Mouse (Mus musculus): ENCODE data around the gene Wdr25. TPM values are rescaled to one million over a fixed set of nuclear protein-coding genes. Genes with fewer than 3 reads are reported as not detected.

The Wdr25 gene
- total and polyA plus RNA-seq, 3 experiments: 8.7 to 10.8 TPM; not detected in 1

GRCm38 (mm10) chr12:108932113-108932512 lies 38.7 kb downstream of the Wdr25 start:
- TF ChIP-seq ETS1 (IDR thresholded peaks at IDR 0.05; ENCODE audit: low read depth, low read length) (no peak), ZMIZ1 (IDR thresholded peaks at IDR 0.05; ENCODE audit: low read depth, low read length) (no peak), GATA1 (IDR thresholded peaks at IDR 0.05; ENCODE audit: low read depth, low read length) (no peak), TCF12 (IDR thresholded peaks at IDR 0.05; ENCODE audit: low read depth, low read length) (no peak), NELFE (IDR thresholded peaks at IDR 0.05; ENCODE audit: low read depth, low read length) (no peak), ZKSCAN1 (IDR thresholded peaks at IDR 0.05; ENCODE audit: low read depth, low read length) (no peak), BHLHE40 (IDR thresholded peaks at IDR 0.05; ENCODE audit: borderline replicate concordance, low read depth, low read length) (no peak), POLR2A (IDR thresholded peaks at IDR 0.05; ENCODE audit: control insufficient read depth in 1 of 2, insufficient read depth in 1 of 2, low read depth in 1 of 2, low read length in 2 of 2, poor library complexity in 1 of 2) (no peak), CTCF (IDR thresholded peaks at IDR 0.05 in 2 of 3, conservative IDR thresholded peaks at IDR 0.05 in 1 of 3; ENCODE audit: control insufficient read depth in 1 of 3, insufficient read depth in 1 of 3, low read depth in 2 of 3, low read length in 3 of 3, poor library complexity in 1 of 3, severe bottlenecking in 1 of 3) (no peak), E2F4 (IDR thresholded peaks at IDR 0.05; ENCODE audit: borderline replicate concordance, low read depth, low read length) (no peak), SMC3 (IDR thresholded peaks at IDR 0.05; ENCODE audit: low read depth, low read length) (no peak)
- Histone ChIP-seq H3K36me3 (ENCODE audit: control insufficient read depth in 1 of 2, insufficient read depth in 2 of 2, low read length in 2 of 2) (no peaks in the 10 kb centered on the region), H3K9ac (ENCODE audit: control insufficient read depth, low read depth, low read length, poor library complexity, severe bottlenecking) (no peak overlapping the region), H3K27me3 (ENCODE audit: control insufficient read depth in 1 of 2, insufficient read depth in 2 of 2, low read length in 2 of 2) (no peaks in the 10 kb centered on the region), H3K27ac (ENCODE audit: control insufficient read depth, low read depth, low read length) (no peak overlapping the region), H3K4me1 (ENCODE audit: control insufficient read depth in 1 of 2, insufficient read depth in 2 of 2, low read length in 2 of 2) (no peaks in the 10 kb centered on the region), H3K79me2 (ENCODE audit: control insufficient read depth, insufficient read depth, low read length, poor library complexity) (no peaks in the 10 kb centered on the region), H3K9me3 (replicated peaks; ENCODE audit: insufficient read depth, low read length) (no peaks in the 10 kb centered on the region), H3K4me3 (ENCODE audit: control insufficient read depth in 1 of 2, insufficient read depth in 1 of 2, low read depth in 2 of 2, low read length in 2 of 2) (no peak overlapping the region)
- DNase-seq (ENCODE audit: low read depth, low spot score): no peak

DNA sequence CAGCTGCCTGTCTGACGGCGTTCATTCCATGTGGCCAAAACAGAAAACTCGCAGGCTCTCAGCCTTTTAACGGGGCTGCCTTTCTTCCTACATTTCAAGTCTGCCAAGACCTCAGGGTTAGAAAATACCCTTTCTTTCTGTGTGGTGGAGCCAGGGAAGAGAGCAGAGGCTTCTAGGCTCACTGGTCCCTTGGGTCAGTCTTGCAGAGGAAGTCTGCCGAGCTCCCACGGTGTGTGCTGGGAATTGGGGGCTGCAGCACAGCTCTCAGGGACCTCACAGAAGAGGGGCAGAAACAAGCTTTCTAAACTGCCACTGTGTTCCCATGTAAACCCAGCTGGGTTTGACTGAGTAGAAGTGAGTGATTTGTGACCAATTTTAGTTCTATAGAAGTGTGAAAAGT lies 40.8 kb downstream of the Wdr25 start:
- TF ChIP-seq POLR2AphosphoS2 (IDR thresholded peaks at IDR 0.05; ENCODE audit: low read length) (no peak), E2F4 (IDR thresholded peaks at IDR 0.05; ENCODE audit: borderline replicate concordance, low read depth, low read length) (no peak), MAFK (IDR thresholded peaks at IDR 0.05; ENCODE audit: borderline replicate concordance, low read depth, low read length) (no peak)
- Histone ChIP-seq H3K27ac (ENCODE audit: control insufficient read depth, low read depth, low read length) (no peak overlapping the region), H3K79me2 (ENCODE audit: control insufficient read depth, insufficient read depth, low read length, poor library complexity) (no peaks in the 10 kb centered on the region), H3K36me3 (ENCODE audit: control insufficient read depth in 1 of 2, insufficient read depth in 2 of 2, low read length in 2 of 2) (no peaks in the 10 kb centered on the region), H3K4me1 (ENCODE audit: control insufficient read depth in 1 of 2, insufficient read depth in 2 of 2, low read length in 2 of 2) (no peaks in the 10 kb centered on the region), H3K4me3 (ENCODE audit: control insufficient read depth in 1 of 2, insufficient read depth in 1 of 2, low read depth in 2 of 2, low read length in 2 of 2) (no peak overlapping the region), H3K9me3 (replicated peaks; ENCODE audit: insufficient read depth, low read length) (no peaks in the 10 kb centered on the region), H3K9ac (ENCODE audit: control insufficient read depth, low read depth, low read length, poor library complexity, severe bottlenecking) (no peak overlapping the region), H3K27me3 (ENCODE audit: control insufficient read depth in 1 of 2, insufficient read depth in 2 of 2, low read length in 2 of 2) (no peaks in the 10 kb centered on the region)
- DNase-seq (ENCODE audit: low read depth, low spot score): no peak

GRCm38 (mm10) chr12:108936834-108937233 lies 43.4 kb downstream of the Wdr25 start:
- Histone ChIP-seq H3K79me2 (ENCODE audit: control insufficient read depth, insufficient read depth, low read length, poor library complexity) (no peaks in the 10 kb centered on the region), H3K9me3 (replicated peaks; ENCODE audit: insufficient read depth, low read length) (no peaks in the 10 kb centered on the region), H3K4me1 (ENCODE audit: control insufficient read depth in 1 of 2, insufficient read depth in 2 of 2, low read length in 2 of 2) (no peaks in the 10 kb centered on the region), H3K36me3 (ENCODE audit: control insufficient read depth in 1 of 2, insufficient read depth in 2 of 2, low read length in 2 of 2) (no peaks in the 10 kb centered on the region), H3K4me3 (ENCODE audit: control insufficient read depth in 1 of 2, insufficient read depth in 1 of 2, low read depth in 2 of 2, low read length in 2 of 2) (no peak overlapping the region), H3K27ac (ENCODE audit: control insufficient read depth, low read depth, low read length) (no peak overlapping the region), H3K27me3 (ENCODE audit: control insufficient read depth in 1 of 2, insufficient read depth in 2 of 2, low read length in 2 of 2) (no peaks in the 10 kb centered on the region), H3K9ac (ENCODE audit: control insufficient read depth, low read depth, low read length, poor library complexity, severe bottlenecking) (no peak overlapping the region)
- DNase-seq (ENCODE audit: low read depth, low spot score): no peak
- no peak for TF ChIP-seq MYC (IDR thresholded peaks at IDR 0.05; ENCODE audit: low read depth, low read length)
- no peak for TF ChIP-seq ZC3H11A (IDR thresholded peaks at IDR 0.05; ENCODE audit: low read depth, low read length)
- no peak for TF ChIP-seq MAZ (IDR thresholded peaks at IDR 0.05; ENCODE audit: low read depth, low read length)
- no peak for TF ChIP-seq USF2 (IDR thresholded peaks at IDR 0.05; ENCODE audit: borderline replicate concordance in 1 of 2, insufficient read depth in 1 of 2, low read depth in 1 of 2, low read length in 2 of 2)
- no peak for TF ChIP-seq POLR2AphosphoS5 (IDR thresholded peaks at IDR 0.05; ENCODE audit: borderline replicate concordance, low read depth, low read length)
- no peak for TF ChIP-seq GABPA (IDR thresholded peaks at IDR 0.05; ENCODE audit: low read depth, low read length)
- no peak for TF ChIP-seq EP300 (IDR thresholded peaks at IDR 0.05; ENCODE audit: low read depth in 1 of 2, low read length in 2 of 2)
- TF ChIP-seq ZNF384 (IDR thresholded peaks at IDR 0.05; ENCODE audit: low read depth, low read length): no peak
- TF ChIP-seq CTCF (IDR thresholded peaks at IDR 0.05 in 2 of 3, conservative IDR thresholded peaks at IDR 0.05 in 1 of 3; ENCODE audit: control insufficient read depth in 1 of 3, insufficient read depth in 1 of 3, low read depth in 2 of 3, low read length in 3 of 3, poor library complexity in 1 of 3, severe bottlenecking in 1 of 3): no peak
- TF ChIP-seq GATA1 (IDR thresholded peaks at IDR 0.05; ENCODE audit: low read depth, low read length): no peak
- TF ChIP-seq SMC3 (IDR thresholded peaks at IDR 0.05; ENCODE audit: low read depth, low read length): no peak
- no peak for TF ChIP-seq TAL1 (IDR thresholded peaks at IDR 0.05; ENCODE audit: low read length)
- TF ChIP-seq NELFE (IDR thresholded peaks at IDR 0.05; ENCODE audit: low read depth, low read length): no peak
- no peak for TF ChIP-seq USF1 (IDR thresholded peaks at IDR 0.05; ENCODE audit: low read depth, low read length)
- no peak for TF ChIP-seq MAFK (IDR thresholded peaks at IDR 0.05; ENCODE audit: borderline replicate concordance, low read depth, low read length)
- no peak for TF ChIP-seq RAD21 (IDR thresholded peaks at IDR 0.05; ENCODE audit: low read depth, low read length)
- TF ChIP-seq ZMIZ1 (IDR thresholded peaks at IDR 0.05; ENCODE audit: low read depth, low read length): no peak
- no peak for TF ChIP-seq POLR2AphosphoS2 (IDR thresholded peaks at IDR 0.05; ENCODE audit: low read length)
- TF ChIP-seq CHD1 (IDR thresholded peaks at IDR 0.05; ENCODE audit: low read depth, low read length): no peak
